Mouse (Mus musculus): Measurements from ENCODE around the gene Tuba1a.

DNA sequence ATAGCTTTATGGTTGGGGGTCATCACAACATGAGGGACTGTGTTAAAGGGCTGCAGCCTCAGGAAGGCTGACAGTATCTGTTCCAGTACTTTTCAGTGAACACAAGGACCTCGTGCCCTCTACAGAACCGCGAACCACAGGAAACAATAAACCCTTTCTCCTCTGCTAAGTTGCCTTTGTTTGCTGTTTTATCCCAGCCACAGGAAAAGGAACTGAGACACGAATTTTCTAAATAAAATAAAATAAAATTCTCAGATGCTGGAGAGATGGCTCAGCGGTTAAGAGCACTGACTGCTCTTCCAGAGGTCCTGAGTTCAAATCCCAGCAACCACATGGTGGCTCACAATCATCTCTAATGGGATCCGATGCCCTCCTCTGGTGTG is 45.3 kb upstream of the Tuba1a start:
- no peak for TF ChIP-seq POLR2A (IDR thresholded peaks at IDR 0.05; ENCODE audit: low read depth, low read length)
- no peak for TF ChIP-seq CTCF (IDR thresholded peaks at IDR 0.05; ENCODE audit: extremely low read depth, insufficient read depth, insufficient read length, insufficient replicate concordance)
